Mouse (Mus musculus) ES-Bruce4 (cell line): ENCODE measurements around the gene Cdr2l. TPM values are rescaled to one million over a fixed set of nuclear protein-coding genes. Genes with fewer than 3 reads are reported as not detected.

Experiments used
- H3K27ac ChIP-seq: 2 replicates; pipeline ENCODE4 v1.5.1; 2012; ENCODE audit warnings: low read length, inconsistent platforms; ENCODE audit not compliant: insufficient read depth
- H3K27me3 ChIP-seq: 2 replicates; pipeline ENCODE4 v1.6.1; 2012; ENCODE audit warnings: mild to moderate bottlenecking, low read length, inconsistent platforms; ENCODE audit not compliant: control insufficient read depth, poor library complexity, insufficient read depth, severe bottlenecking
- H3K36me3 ChIP-seq: 2 replicates; pipeline ENCODE4 v1.6.1; 2012; ENCODE audit warnings: inconsistent platforms, mild to moderate bottlenecking, low read length, moderate library complexity; ENCODE audit not compliant: control insufficient read depth, poor library complexity, insufficient read depth, severe bottlenecking
- H3K4me1 ChIP-seq: one replicate; pipeline ENCODE4 v1.8.1; 2011; ENCODE audit warnings: low read length; ENCODE audit not compliant: control insufficient read depth, insufficient read depth
- H3K4me3 ChIP-seq: 2 replicates; pipeline ENCODE4 v1.5.1; 2011; ENCODE audit warnings: low read depth, mild to moderate bottlenecking, low read length
- H3K9ac ChIP-seq: 2 replicates; pipeline ENCODE4 v1.6.1; 2012; ENCODE audit warnings: low read depth, mild to moderate bottlenecking, inconsistent platforms; ENCODE audit not compliant: poor library complexity, severe bottlenecking
- H3K9me3 ChIP-seq: replicated peaks from 2 replicates; pipeline ENCODE4 v1.6.1; 2012; ENCODE audit warnings: mild to moderate bottlenecking, low read length, inconsistent platforms; ENCODE audit not compliant: control insufficient read depth, poor library complexity, insufficient read depth, severe bottlenecking
- CTCF ChIP-seq: IDR thresholded peaks from one replicate; pipeline ENCODE4 v1.8.1; 2011; ENCODE audit warnings: low read depth, low read length
- EP300 ChIP-seq: IDR thresholded peaks from 2 replicates; pipeline ENCODE4 v1.6.1; 2011; ENCODE audit warnings: low read depth, low read length; ENCODE audit not compliant: insufficient read depth
- POLR2A ChIP-seq: IDR thresholded peaks from one replicate; pipeline ENCODE4 v1.8.1; 2011; ENCODE audit warnings: low read length; ENCODE audit not compliant: insufficient read depth
- polyA plus RNA-seq: library from polyadenylated mRNA; stranded (reverse); fragments of >200 nt; gene quantifications from 2 replicates; pipeline ENCODE4 v1.2.4, GENCODE M21; 2011; ENCODE audit warnings: low read depth; ENCODE audit not compliant: missing spikeins, insufficient read depth, insufficient read length

Gene Cdr2l
- polyA plus RNA-seq, 1 experiment: 14.1 TPM

- H3K9ac ChIP-seq: peak overlapping the region; percentile 23; the same call in 1 of the 2 replicates
Observed at GRCm38 (mm10) chr11:115427482-115428331, 46.0 kb downstream of the Cdr2l start.

GRCm38 (mm10) chr11:115429307-115429706, 47.6 kb downstream of the Cdr2l start:
- no peak overlapping the region for H3K4me3 ChIP-seq
- H3K4me1 ChIP-seq: peaks cover 2% of the 10 kb centered on the region
- H3K27ac ChIP-seq: no peak overlapping the region
- H3K27me3 ChIP-seq: no peaks in the 10 kb centered on the region
- TF ChIP-seq CTCF (no peak), POLR2A (no peak), EP300 (no peak)
- H3K36me3 ChIP-seq: peaks cover 5% of the 10 kb centered on the region
- no peak overlapping the region for H3K9ac ChIP-seq
- no peaks in the 10 kb centered on the region for H3K9me3 ChIP-seq

More at GRCm38 (mm10) chr11:115427482-115428331, 46.0 kb downstream of the Cdr2l start:
- Histone ChIP-seq H3K27ac (0 out of 2 replicates have a peak overlapping the region, but pooled peaks have one; percentile 16), H3K4me1 (peaks cover 2% of the 10 kb centered on the region), H3K4me3 (peak overlapping the region; percentile 34), H3K36me3 (peaks cover 5% of the 10 kb centered on the region), H3K27me3 (no peaks in the 10 kb centered on the region), H3K9me3 (no peaks in the 10 kb centered on the region)
- no peak; the same call in 1 of the 2 replicates for TF ChIP-seq EP300
- TF ChIP-seq POLR2A: no peak
- peak; percentile 78 for TF ChIP-seq CTCF

GRCm38 (mm10) chr11:115430561-115430960, 48.8 kb downstream of the Cdr2l start:
- Histone ChIP-seq H3K9me3 (no peaks in the 10 kb centered on the region), H3K4me1 (peaks cover 2% of the 10 kb centered on the region), H3K9ac (no peak overlapping the region), H3K27me3 (no peaks in the 10 kb centered on the region), H3K4me3 (no peak overlapping the region), H3K27ac (no peak overlapping the region), H3K36me3 (peaks cover 5% of the 10 kb centered on the region)
- TF ChIP-seq EP300: no peak
- TF ChIP-seq CTCF: no peak

GRCm38 (mm10) chr11:115432814-115433213, 51.1 kb downstream of the Cdr2l start:
- no peak overlapping the region for H3K9ac ChIP-seq
- H3K9me3 ChIP-seq: no peaks in the 10 kb centered on the region
- no peaks in the 10 kb centered on the region for H3K27me3 ChIP-seq
- H3K4me3 ChIP-seq: no peak overlapping the region
- no peak overlapping the region for H3K27ac ChIP-seq
- TF ChIP-seq EP300: no peak
- TF ChIP-seq POLR2A: no peak
- TF ChIP-seq CTCF: no peak
- H3K4me1 ChIP-seq: peaks cover 2% of the 10 kb centered on the region
- peaks cover 5% of the 10 kb centered on the region for H3K36me3 ChIP-seq

GRCm38 (mm10) chr11:115433342-115433741, 51.6 kb downstream of the Cdr2l start:
- H3K4me1 ChIP-seq: no peaks in the 10 kb centered on the region
- H3K4me3 ChIP-seq: no peak overlapping the region
- H3K27ac ChIP-seq: no peak overlapping the region
- peaks cover 5% of the 10 kb centered on the region for H3K36me3 ChIP-seq
- no peak for TF ChIP-seq CTCF
- H3K9me3 ChIP-seq: no peaks in the 10 kb centered on the region
- H3K27me3 ChIP-seq: no peaks in the 10 kb centered on the region
- no peak overlapping the region for H3K9ac ChIP-seq
